Mouse (Mus musculus) ES-Bruce4 (cell line): ENCODE measurements around the gene Tjp2.

Experiments
- CTCF ChIP-seq: IDR thresholded peaks from one replicate; pipeline ENCODE4 v1.8.1; 2011; ENCODE audit warnings: low read depth, low read length
- EP300 ChIP-seq: IDR thresholded peaks from 2 replicates; pipeline ENCODE4 v1.6.1; 2011; ENCODE audit warnings: low read depth, low read length; ENCODE audit not compliant: insufficient read depth
- POLR2A ChIP-seq: IDR thresholded peaks from one replicate; pipeline ENCODE4 v1.8.1; 2011; ENCODE audit warnings: low read length; ENCODE audit not compliant: insufficient read depth

DNA sequence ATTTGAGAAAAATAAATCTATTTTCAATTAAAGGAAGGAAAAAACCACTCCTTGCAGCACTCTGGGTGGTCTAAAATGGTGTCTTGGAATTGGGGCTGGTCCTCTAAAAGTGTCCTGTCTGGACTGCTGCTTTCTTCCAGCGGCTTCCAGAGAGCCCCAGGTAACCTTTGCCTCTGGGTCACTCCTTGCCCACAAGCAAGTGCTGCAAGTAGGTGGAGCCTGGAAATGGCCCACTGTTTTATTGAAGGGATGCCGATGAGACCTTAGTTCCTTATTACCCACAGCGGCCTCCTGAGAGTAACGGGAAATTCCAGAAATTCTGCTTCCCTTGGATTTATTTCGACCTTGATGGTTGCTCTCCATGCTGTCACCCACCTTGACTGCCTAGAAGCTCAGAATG is 170.6 kb downstream of the Tjp2 start:
- TF ChIP-seq POLR2A, result no peak
- no peak for TF ChIP-seq CTCF
- TF ChIP-seq EP300, result no peak
